Mouse (Mus musculus) liver, embryonic 11.5 days (tissue): Measurements from ENCODE around the gene Slc7a11. TPM values are rescaled to one million over a fixed set of nuclear protein-coding genes. Genes with fewer than 3 reads are reported as not detected.
A peak's percentile ranks its signal among the peaks of the same experiment; 100 is the strongest.

Source experiments
- ATAC-seq: fragments of 200-750 bp; cut with Nextera tagmentation; replicated peaks from 2 replicates; pipeline ENCODE4 v1.8.0; 2017; ENCODE audit warnings: moderate number of reproducible peaks, mild to moderate bottlenecking, moderate TSS enrichment, moderate library complexity; ENCODE audit not compliant: low FRiP score
- DNase-seq: peaks from one replicate; pipeline ENCODE4 v3.0.0-alpha.2; 2017; ENCODE audit warnings: low spot score
- H3K27ac ChIP-seq: fragments of 300-500 bp; sonication (generic); 2 replicates; pipeline ENCODE4 v1.5.1; 2014; ENCODE audit warnings: mild to moderate bottlenecking, low read depth, low read length, control low read depth
- H3K27me3 ChIP-seq: fragments of 300-500 bp; sonication (generic); replicated peaks from 2 replicates; pipeline ENCODE4 v1.6.1; 2014; ENCODE audit warnings: low read length, mixed read lengths; ENCODE audit not compliant: control insufficient read depth, insufficient read depth
- H3K36me3 ChIP-seq: fragments of 300-500 bp; sonication (generic); 2 replicates; pipeline ENCODE4 v1.6.1; 2014; ENCODE audit warnings: mild to moderate bottlenecking, low read length, moderate library complexity, mixed read lengths; ENCODE audit not compliant: control insufficient read depth, insufficient read depth
- H3K4me1 ChIP-seq: fragments of 300-500 bp; sonication (generic); replicated peaks from 2 replicates; pipeline ENCODE4 v1.6.1; 2014; ENCODE audit warnings: low read length, mixed read lengths; ENCODE audit not compliant: control insufficient read depth, insufficient read depth
- H3K4me2 ChIP-seq: fragments of 300-500 bp; sonication (generic); 2 replicates; pipeline ENCODE4 v1.6.1; 2014; ENCODE audit warnings: mild to moderate bottlenecking, control low read depth, moderate library complexity
- H3K4me3 ChIP-seq: fragments of 300-500 bp; sonication (generic); 2 replicates; pipeline ENCODE4 v1.5.1; 2014; ENCODE audit warnings: low read depth, low read length, control low read depth
- H3K9ac ChIP-seq: fragments of 300-500 bp; sonication (generic); 2 replicates; pipeline ENCODE4 v1.6.1; 2014; ENCODE audit warnings: low read depth, low read length, control low read depth
- H3K9me3 ChIP-seq: fragments of 300-500 bp; sonication (generic); 2 replicates; pipeline ENCODE4 v1.6.1; 2016; ENCODE audit warnings: low read length, inconsistent platforms, mixed read lengths; ENCODE audit not compliant: control insufficient read depth
- whole genome bisulfite sequencing: fragments of 180-500 bp; shearing (Covaris S2); extraction: QIAGEN DNeasy Blood & Tissue Kit; methylation state at CpG from one replicate; pipeline ENCODE4 v1.1.7; 2014; 5-methylcytosine and 5-hydroxymethylcytosine counted together
- polyA plus RNA-seq: library from polyadenylated mRNA; unstranded; fragments of >200 nt; fragmentation: Nextera tagmentation; extraction: Ambion mirVana; gene quantifications from 2 replicates; pipeline ENCODE4 v1.2.1, GENCODE M21; 2014

The Slc7a11 gene
- polyA plus RNA-seq, 1 experiment from 2014 or later = 0.64 TPM

DNA sequence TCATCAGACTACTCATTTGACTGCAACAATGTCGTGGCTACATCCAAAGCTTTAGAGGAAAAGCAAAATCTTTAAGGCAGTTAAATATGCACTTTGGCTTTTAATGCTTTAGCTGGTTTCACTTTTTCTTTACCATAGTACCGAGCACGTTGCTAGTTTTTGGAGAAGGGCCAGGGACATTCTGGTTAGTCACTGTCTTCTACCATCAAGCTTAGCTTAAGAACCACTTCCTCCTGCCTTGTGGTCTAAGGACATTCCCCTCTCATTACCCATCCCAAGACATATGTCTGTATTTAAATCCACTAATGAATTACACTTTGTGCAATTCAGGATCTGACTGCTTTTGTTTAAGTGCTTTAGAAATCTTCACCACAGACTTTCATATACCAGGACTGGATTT lies 410.1 kb downstream of the Slc7a11 start:
- 79% methylated on average over 3 of the region's 3 CpGs for WGBS

DNA sequence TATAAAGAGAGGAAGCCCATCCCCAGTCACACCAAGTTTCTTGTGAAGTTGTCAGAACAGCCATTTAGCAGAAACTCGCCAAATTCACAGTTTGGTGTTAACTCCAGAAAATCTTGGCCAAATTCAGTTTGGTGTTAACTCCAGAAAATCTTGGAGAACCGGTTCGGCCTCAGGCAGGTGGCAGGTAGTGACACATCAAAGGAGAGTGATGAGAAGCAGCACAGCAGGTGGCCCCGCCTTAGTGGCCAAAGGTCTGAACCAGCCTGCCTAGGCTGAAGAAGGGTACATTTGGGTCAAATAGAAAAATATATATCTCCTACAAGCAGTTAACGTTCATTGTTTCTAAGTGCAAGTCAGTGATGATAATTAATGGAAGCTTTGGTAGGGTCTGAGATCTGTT lies 417.4 kb downstream of the Slc7a11 start:
- Histone ChIP-seq H3K36me3 (no peaks in the 10 kb centered on the region), H3K4me2 (no peak overlapping the region), H3K4me1 (no peaks in the 10 kb centered on the region), H3K27me3 (no peaks in the 10 kb centered on the region), H3K4me3 (no peak overlapping the region), H3K9me3 (no peaks in the 10 kb centered on the region), H3K27ac (no peak overlapping the region), H3K9ac (no peak overlapping the region)
- DNase-seq = no peak
- ATAC-seq = no peak
- WGBS = 53% methylated on average over 5 of the region's 5 CpGs

More for the DNA sequence above, 410.1 kb downstream of the Slc7a11 start:
- DNase-seq (no peak), ATAC-seq (no peak)
- no peak overlapping the region for H3K27ac ChIP-seq
- no peaks in the 10 kb centered on the region for H3K4me1 ChIP-seq
- no peak overlapping the region for H3K9ac ChIP-seq
- H3K9me3 ChIP-seq = no peaks in the 10 kb centered on the region
- no peak overlapping the region for H3K4me2 ChIP-seq
- H3K27me3 ChIP-seq = no peaks in the 10 kb centered on the region
- H3K36me3 ChIP-seq = no peaks in the 10 kb centered on the region
- H3K4me3 ChIP-seq = no peak overlapping the region

DNA sequence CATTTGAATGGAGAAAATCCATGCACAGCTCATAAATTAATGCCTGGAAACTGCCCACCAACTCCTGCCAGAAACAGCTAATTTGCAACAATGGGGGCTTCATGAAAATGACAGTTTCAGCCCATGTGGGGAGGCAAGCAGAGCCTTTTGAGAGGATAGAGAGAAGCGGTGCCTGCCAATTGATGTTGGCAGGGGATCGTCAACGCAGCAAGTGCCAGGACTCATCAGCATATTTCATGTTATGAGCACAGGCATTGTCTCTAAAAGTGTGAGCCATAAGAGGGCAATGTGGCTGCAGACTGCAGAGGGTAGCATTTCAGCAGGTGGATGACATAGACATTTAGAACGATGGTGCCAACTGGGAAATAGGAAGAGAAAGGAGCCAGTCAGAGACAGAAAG lies 429.0 kb downstream of the Slc7a11 start:
- DNase-seq (no peak), ATAC-seq (no peak)
- Histone ChIP-seq H3K9ac (no peak overlapping the region), H3K27ac (no peak overlapping the region), H3K9me3 (no peaks in the 10 kb centered on the region), H3K4me1 (no peaks in the 10 kb centered on the region), H3K27me3 (no peaks in the 10 kb centered on the region), H3K4me3 (no peak overlapping the region), H3K4me2 (no peak overlapping the region), H3K36me3 (no peaks in the 10 kb centered on the region)
- 77% methylated on average over 4 of the region's 4 CpGs for WGBS

DNA sequence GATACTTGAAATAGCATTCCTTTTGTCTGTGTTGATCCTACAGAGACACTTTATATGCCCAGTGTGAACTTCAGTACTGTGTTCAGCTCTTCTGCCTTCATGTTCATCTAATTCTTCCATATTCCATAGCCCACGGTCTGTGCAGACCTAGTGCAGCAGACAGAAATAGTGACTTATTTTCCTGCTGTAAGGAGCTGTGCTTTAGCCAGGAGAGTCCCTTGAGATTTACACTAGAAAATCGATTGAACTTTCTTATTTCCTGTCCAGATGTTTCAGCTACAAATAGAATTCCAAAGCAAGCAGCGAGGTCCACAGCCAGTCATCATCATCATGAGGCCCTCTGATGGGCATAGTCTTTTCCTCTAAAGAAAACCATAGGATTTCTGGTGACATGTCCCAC lies 431.4 kb downstream of the Slc7a11 start:
- H3K9me3 ChIP-seq = no peaks in the 10 kb centered on the region
- no peaks in the 10 kb centered on the region for H3K4me1 ChIP-seq
- no peak overlapping the region for H3K27ac ChIP-seq
- H3K4me2 ChIP-seq = no peak overlapping the region
- no peak overlapping the region for H3K4me3 ChIP-seq
- no peak overlapping the region for H3K9ac ChIP-seq
- no peak for ATAC-seq
- 58% methylated on average over 3 of the region's 3 CpGs for WGBS
- no peak for DNase-seq
- no peaks in the 10 kb centered on the region for H3K36me3 ChIP-seq
- no peaks in the 10 kb centered on the region for H3K27me3 ChIP-seq

DNA sequence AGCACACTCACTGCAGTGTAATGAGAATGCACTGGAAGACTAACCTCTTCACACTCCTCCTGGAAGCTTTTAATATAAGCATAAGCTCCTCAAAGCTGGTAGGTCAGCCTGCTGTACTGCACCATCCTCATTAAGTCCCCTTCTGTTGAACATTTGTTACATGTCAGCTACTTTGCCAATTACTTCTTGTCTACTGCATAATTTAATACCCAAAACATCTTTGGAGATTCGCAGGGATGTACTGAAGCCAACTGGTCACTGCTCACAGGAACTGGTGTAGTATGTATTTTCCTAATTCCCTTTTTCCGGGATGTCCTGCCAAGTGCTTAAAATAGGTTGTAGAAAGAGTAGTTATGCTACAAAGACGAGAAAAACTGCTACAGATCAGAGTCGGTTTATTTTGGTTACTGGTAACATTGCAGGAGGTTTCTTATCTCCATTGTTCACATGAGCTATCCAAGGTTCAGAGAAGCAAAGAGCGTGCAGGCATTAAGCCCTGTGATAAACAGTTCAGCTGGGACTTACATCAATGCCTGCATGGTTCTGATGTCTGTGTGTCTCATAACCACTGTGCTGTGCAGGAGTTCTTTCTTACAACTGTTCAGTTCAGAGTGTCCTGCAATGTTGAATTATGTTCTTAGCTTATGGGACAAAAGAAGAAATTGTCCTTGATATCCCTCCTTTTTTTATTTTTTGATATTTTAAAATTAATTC lies 439.3 kb downstream of the Slc7a11 start:
- Histone ChIP-seq H3K27me3 (no peaks in the 10 kb centered on the region), H3K4me1 (no peaks in the 10 kb centered on the region), H3K9ac (no peak overlapping the region), H3K27ac (no peak overlapping the region), H3K4me2 (no peak overlapping the region), H3K4me3 (no peak overlapping the region), H3K36me3 (no peaks in the 10 kb centered on the region), H3K9me3 (no peaks in the 10 kb centered on the region)
- no peak for DNase-seq
- ATAC-seq = peak; percentile 79
- WGBS = 44% methylated on average over 5 of the region's 5 CpGs

DNA sequence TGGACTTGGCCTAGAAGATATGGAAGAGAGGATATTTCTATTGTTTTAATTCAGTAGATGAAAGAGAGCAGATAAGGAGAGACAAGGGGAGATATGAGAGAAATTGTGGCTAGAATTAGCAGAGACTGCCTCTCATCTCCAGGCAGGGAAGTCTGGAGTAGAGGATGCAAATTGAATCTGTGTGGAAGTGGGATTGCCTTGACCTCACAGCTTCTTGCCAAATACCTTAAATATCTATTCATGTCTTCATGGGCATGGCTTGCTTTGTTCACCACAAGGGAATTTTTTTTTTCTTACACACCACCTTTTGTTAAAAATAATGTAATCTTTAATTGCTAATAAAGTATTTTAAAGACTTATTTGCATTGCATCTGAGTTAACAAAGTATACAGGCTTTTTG lies 441.3 kb downstream of the Slc7a11 start:
- H3K4me2 ChIP-seq = no peak overlapping the region
- no peaks in the 10 kb centered on the region for H3K36me3 ChIP-seq
- H3K4me1 ChIP-seq = no peaks in the 10 kb centered on the region
- no peak overlapping the region for H3K4me3 ChIP-seq
- no peak for ATAC-seq
- no peak overlapping the region for H3K9ac ChIP-seq
- no peaks in the 10 kb centered on the region for H3K27me3 ChIP-seq
- DNase-seq = no peak
- no peak overlapping the region for H3K27ac ChIP-seq
- no peaks in the 10 kb centered on the region for H3K9me3 ChIP-seq

DNA sequence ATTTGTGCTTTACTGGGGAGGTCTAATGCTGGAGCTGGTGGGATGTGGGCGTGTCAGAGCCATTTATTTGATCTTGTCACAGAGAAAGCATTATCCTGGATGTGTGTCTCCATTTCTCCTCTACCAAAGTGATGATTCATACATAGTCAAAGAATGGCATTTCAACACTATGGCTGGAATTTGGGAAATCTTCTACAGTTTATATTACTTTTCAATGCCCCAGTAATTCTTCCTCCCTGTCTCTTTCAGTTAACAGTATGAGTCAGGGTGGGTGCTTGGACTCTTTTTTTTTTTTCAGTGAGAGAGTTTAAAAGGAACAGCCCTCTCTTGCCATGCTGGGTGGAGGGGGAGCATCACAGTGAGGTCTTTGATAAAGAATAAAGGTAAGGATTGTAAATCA lies 441.8 kb downstream of the Slc7a11 start:
- DNase-seq (no peak), ATAC-seq (no peak)
- Histone ChIP-seq H3K4me2 (no peak overlapping the region), H3K27me3 (no peaks in the 10 kb centered on the region), H3K9me3 (no peaks in the 10 kb centered on the region), H3K27ac (no peak overlapping the region), H3K4me3 (no peak overlapping the region), H3K36me3 (no peaks in the 10 kb centered on the region), H3K9ac (no peak overlapping the region), H3K4me1 (no peaks in the 10 kb centered on the region)
- WGBS = 51% methylated on average over 1 of the region's 1 CpGs

DNA sequence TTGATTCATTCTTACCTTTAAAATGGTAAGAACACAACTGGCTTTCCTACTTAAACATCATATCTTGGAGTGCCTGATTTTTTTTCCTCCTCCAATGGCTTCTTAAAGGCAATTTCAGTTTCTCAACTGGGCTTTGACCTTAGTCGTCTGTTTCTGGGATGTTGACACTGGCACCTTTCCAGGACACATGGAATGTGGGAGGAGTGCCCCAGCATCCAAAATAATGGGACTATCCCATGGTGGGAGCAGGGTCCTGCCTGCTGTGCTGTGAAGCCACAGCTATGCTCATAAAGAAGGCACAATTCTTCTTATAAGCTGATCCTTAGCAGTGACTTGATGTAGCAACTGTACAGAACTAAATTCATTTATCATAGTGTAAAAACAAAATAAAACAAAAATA lies 450.5 kb downstream of the Slc7a11 start:
- Histone ChIP-seq H3K4me3 (no peak overlapping the region), H3K9me3 (no peaks in the 10 kb centered on the region), H3K36me3 (no peaks in the 10 kb centered on the region), H3K27me3 (no peaks in the 10 kb centered on the region), H3K4me1 (no peaks in the 10 kb centered on the region), H3K9ac (no peak overlapping the region), H3K27ac (no peak overlapping the region), H3K4me2 (no peak overlapping the region)
- no peak for DNase-seq
- no peak for ATAC-seq
- 45% methylated on average over 1 of the region's 1 CpGs for WGBS

DNA sequence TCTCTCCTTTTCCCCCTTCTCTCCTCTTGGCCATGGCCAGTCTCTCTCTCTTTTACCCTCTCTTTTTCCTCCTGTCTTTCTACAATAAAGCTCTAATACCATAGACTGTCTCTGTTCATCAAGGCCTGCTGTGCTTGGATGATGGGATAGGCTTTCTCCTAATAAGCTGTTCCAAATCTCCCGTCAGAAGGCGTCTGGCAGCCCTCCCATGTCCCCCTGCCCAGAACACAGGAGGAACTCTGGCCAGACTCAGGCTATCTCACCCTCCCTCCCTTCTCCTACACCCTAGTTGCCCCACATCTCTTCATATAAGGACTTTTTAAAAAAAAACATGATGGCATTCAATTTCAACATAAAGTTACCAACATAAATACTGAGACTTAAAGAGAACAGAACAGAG lies 456.2 kb downstream of the Slc7a11 start:
- WGBS = 74% methylated on average over 2 of the region's 2 CpGs

More for the DNA sequence above, 456.2 kb downstream of the Slc7a11 start:
- H3K27me3 ChIP-seq = no peaks in the 10 kb centered on the region
- no peak overlapping the region for H3K27ac ChIP-seq
- no peaks in the 10 kb centered on the region for H3K36me3 ChIP-seq
- no peak overlapping the region for H3K4me3 ChIP-seq
- H3K9me3 ChIP-seq = no peaks in the 10 kb centered on the region
- no peak for DNase-seq
- no peak overlapping the region for H3K4me2 ChIP-seq
- H3K4me1 ChIP-seq = no peaks in the 10 kb centered on the region
- no peak for ATAC-seq
- no peak overlapping the region for H3K9ac ChIP-seq
